Mouse (Mus musculus) spleen, postnatal 10 days (tissue): Measurements from ENCODE around the gene Ccdc110.

ENCODE experiments used
- DNase-seq, 2 experiments: peaks; one replicate each; pipeline ENCODE4 v3.0.0; 2021 to 2022; ENCODE audit warnings: low spot score in 2 of 2

Ccdc110 gene

GRCm38 (mm10) chr8:45975837-45976468 lies 41.5 kb downstream of the Ccdc110 start:
- no peak for DNase-seq

- no peak for DNase-seq
Observed at GRCm38 (mm10) chr8:45986665-45987064, 52.2 kb downstream of the Ccdc110 start.

- DNase-seq, result no peak
Observed at GRCm38 (mm10) chr8:45988189-45988588, 53.8 kb downstream of the Ccdc110 start.

- DNase-seq, result no peak
Observed at GRCm38 (mm10) chr8:45990631-45991310, 56.4 kb downstream of the Ccdc110 start.
